Mouse (Mus musculus) lung, adult 2 months (tissue): ENCODE results near the gene Tfec.

Experiments
- CTCF ChIP-seq: fragments of 200-500 bp; IDR thresholded peaks from 2 replicates; pipeline ENCODE4 v1.5.1; 2011; ENCODE audit warnings: mild to moderate bottlenecking, low read length, control low read depth; ENCODE audit not compliant: insufficient read depth
- POLR2A ChIP-seq: fragments of 200-500 bp; IDR thresholded peaks from 2 replicates; pipeline ENCODE4 v1.6.1; 2011; ENCODE audit warnings: low read depth, mild to moderate bottlenecking, control low read depth, low read length, borderline replicate concordance; ENCODE audit errors: extremely low read depth

DNA sequence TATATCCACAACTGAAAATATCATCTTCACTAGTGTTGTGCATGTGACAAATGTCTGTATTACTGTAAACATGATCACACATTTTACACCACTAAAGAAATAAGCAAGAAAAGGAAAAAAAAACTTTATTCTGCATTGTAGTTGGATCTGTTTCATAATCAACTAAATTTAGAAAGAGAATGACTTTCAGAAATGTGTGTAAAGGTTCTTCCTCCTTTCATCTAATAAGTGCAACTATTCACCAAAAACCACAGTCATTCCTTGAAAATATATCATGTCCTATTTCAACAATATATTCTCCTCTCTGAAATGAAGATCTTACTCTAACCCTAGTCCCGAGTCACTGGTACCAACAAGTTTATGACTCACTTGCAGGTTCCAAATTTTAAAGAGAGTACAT lies 91.9 kb downstream of the Tfec start:
- TF ChIP-seq POLR2A (no peak), CTCF (no peak)
